Comparison of ENCODE assay signal across 18 mouse cellular contexts in the genomic region with DNA sequence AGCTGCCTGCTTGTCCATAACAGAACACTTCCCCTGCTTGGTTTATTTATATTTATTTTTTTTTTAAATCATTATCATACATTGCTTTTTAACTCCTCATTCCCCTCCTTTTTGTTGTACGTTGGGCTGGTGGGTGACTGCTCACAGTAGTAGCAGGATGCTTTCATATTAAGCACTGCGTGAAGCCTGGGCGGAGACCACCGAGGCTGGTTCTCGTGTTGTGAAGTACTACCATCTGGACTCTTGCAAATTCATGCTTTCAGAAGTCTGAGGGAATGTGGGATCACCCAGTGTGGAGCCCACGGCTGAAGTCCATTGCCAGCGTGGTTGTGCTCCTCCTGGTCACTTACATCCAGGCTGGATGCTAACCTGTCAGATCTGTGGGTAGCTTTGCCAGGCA. TPM values are rescaled to one million over a fixed set of nuclear protein-coding genes. Genes with fewer than 3 reads are reported as not detected.
DNase-seq lines count a peak whose midpoint lies in the region; ATAC-seq and TF ChIP-seq lines count a peak whose summit lies in the region.
"Had no signal": no experiment of that assay in that cellular context is flagged by ENCODE, and none has a peak within 500 bp of the region (broad histone marks: within the 10 kb centered on the region; RNA-seq: fewer than 3 reads in every experiment).

No protein-coding gene starts in this region.

- H3K4me2 ChIP-seq in kidney, embryonic 15.5 days: no peak overlapping the region
- H3K4me2 ChIP-seq in midbrain, embryonic 15.5 days: no peak overlapping the region
- no peak overlapping the region for H3K4me2 ChIP-seq in midbrain, postnatal 0 days (ENCODE audit: low read depth, low read length, poor library complexity, severe bottlenecking)
- H3K4me2 ChIP-seq in forebrain, embryonic 16.5 days (ENCODE audit: low read length): no peak overlapping the region
- H3K4me2 ChIP-seq: liver, embryonic 12.5 days; lung, embryonic 15.5 days had no signal

- ATAC-seq in kidney, embryonic 15.5 days (replicated peaks; ENCODE audit: low FRiP score): no peak
- ATAC-seq in midbrain, embryonic 15.5 days (replicated peaks): no peak
- no peak for ATAC-seq in midbrain, postnatal 0 days (ENCODE audit: low FRiP score)
- 0 out of 2 replicates have a peak, but pooled peaks have one; percentile 7 for ATAC-seq in forebrain, embryonic 16.5 days
- ATAC-seq: liver, embryonic 12.5 days had no signal

- no peaks in the 10 kb centered on the region for H3K27me3 ChIP-seq in kidney, embryonic 15.5 days
- H3K27me3 ChIP-seq in midbrain, embryonic 15.5 days (replicated peaks): no peaks in the 10 kb centered on the region
- no peaks in the 10 kb centered on the region for H3K27me3 ChIP-seq in midbrain, postnatal 0 days (ENCODE audit: insufficient read depth, low read length)
- H3K27me3 ChIP-seq in forebrain, embryonic 16.5 days (replicated peaks; ENCODE audit: control insufficient read depth, insufficient read depth, low read length): no peaks in the 10 kb centered on the region
- H3K27me3 ChIP-seq: liver, embryonic 12.5 days; lung, embryonic 15.5 days had no signal

- peak overlapping the region; percentile 14; the same call in 1 of the 2 replicates for H3K27ac ChIP-seq in kidney, embryonic 15.5 days
- H3K27ac ChIP-seq in midbrain, embryonic 15.5 days: peak overlapping the region; percentile 26; the same call in 1 of the 2 replicates
- H3K27ac ChIP-seq in midbrain, postnatal 0 days (ENCODE audit: low read depth, low read length): no peak overlapping the region
- H3K27ac ChIP-seq in forebrain, embryonic 16.5 days (ENCODE audit: low read length): peak overlapping the region; percentile 51
- H3K27ac ChIP-seq: heart, embryonic 10.5 days; liver, embryonic 12.5 days; lung, embryonic 15.5 days; stomach, postnatal 0 days had no signal

- DNase-seq in kidney, adult 8-10 months: no peak
- DNase-seq in midbrain, postnatal 0 days (ENCODE audit: low spot score): no peak
- no peak for DNase-seq in cerebellum, adult 8-10 months
- DNase-seq in retina, embryonic 14.5 days (ENCODE audit: low spot score): no peak
- DNase-seq: adrenal gland, postnatal 25 days; cerebellum, adult 9-11 months; heart, postnatal 14 days; layer of hippocampus, postnatal 36 days; left cerebral cortex, postnatal 4 days had no signal

- H3K36me3 ChIP-seq in kidney, embryonic 15.5 days: peaks cover 65% of the 10 kb centered on the region
- peaks cover 17% of the 10 kb centered on the region; the same call in 1 of the 2 replicates for H3K36me3 ChIP-seq in midbrain, embryonic 15.5 days (replicated peaks)
- peaks cover 45% of the 10 kb centered on the region for H3K36me3 ChIP-seq in midbrain, postnatal 0 days (ENCODE audit: insufficient read depth, low read length)
- peaks cover 31% of the 10 kb centered on the region for H3K36me3 ChIP-seq in forebrain, embryonic 16.5 days (ENCODE audit: control insufficient read depth, insufficient read depth)

- no peak overlapping the region for H3K4me3 ChIP-seq in kidney, embryonic 15.5 days (replicated peaks)
- no peak overlapping the region for H3K4me3 ChIP-seq in midbrain, embryonic 15.5 days
- no peak overlapping the region for H3K4me3 ChIP-seq in midbrain, postnatal 0 days (ENCODE audit: low read depth, low read length)
- no peak overlapping the region for H3K4me3 ChIP-seq in forebrain, embryonic 16.5 days (replicated peaks; ENCODE audit: low read length)
- H3K4me3 ChIP-seq: heart, embryonic 10.5 days; liver, embryonic 12.5 days; lung, embryonic 15.5 days; myocyte had no signal

- WGBS in kidney, embryonic 15.5 days: 82% methylated on average over 7 of the region's 7 CpGs
- WGBS in midbrain, embryonic 15.5 days: 64% methylated on average over 7 of the region's 7 CpGs
- 59% methylated on average over 7 of the region's 7 CpGs for WGBS in midbrain, postnatal 0 days
- WGBS in forebrain, embryonic 16.5 days: 42% methylated on average over 7 of the region's 7 CpGs

- H3K4me1 ChIP-seq in kidney, embryonic 15.5 days: peaks cover 30% of the 10 kb centered on the region
- peaks cover 17% of the 10 kb centered on the region for H3K4me1 ChIP-seq in midbrain, embryonic 15.5 days
- no peaks in the 10 kb centered on the region for H3K4me1 ChIP-seq in midbrain, postnatal 0 days (ENCODE audit: insufficient read depth, low read length)
- peaks cover 25% of the 10 kb centered on the region for H3K4me1 ChIP-seq in forebrain, embryonic 16.5 days (replicated peaks; ENCODE audit: control insufficient read depth, insufficient read depth, low read length)

- H3K9me3 ChIP-seq in kidney, embryonic 15.5 days (replicated peaks): no peaks in the 10 kb centered on the region
- H3K9me3 ChIP-seq in midbrain, embryonic 15.5 days: no peaks in the 10 kb centered on the region
- H3K9me3 ChIP-seq in midbrain, postnatal 0 days (ENCODE audit: low read length): no peaks in the 10 kb centered on the region
- no peaks in the 10 kb centered on the region for H3K9me3 ChIP-seq in forebrain, embryonic 16.5 days (ENCODE audit: control insufficient read depth, low read length)
- H3K9me3 ChIP-seq: heart, embryonic 10.5 days; liver, embryonic 12.5 days; lung, embryonic 15.5 days had no signal

- no peak for TF ChIP-seq CTCF in midbrain, postnatal 0 days (IDR thresholded peaks at IDR 0.05)

- H3K9ac ChIP-seq in kidney, embryonic 15.5 days: no peak overlapping the region
- no peak overlapping the region for H3K9ac ChIP-seq in midbrain, embryonic 15.5 days
- no peak overlapping the region for H3K9ac ChIP-seq in midbrain, postnatal 0 days (replicated peaks; ENCODE audit: low read length, poor library complexity, severe bottlenecking)
- H3K9ac ChIP-seq in forebrain, embryonic 16.5 days (replicated peaks; ENCODE audit: low read depth, low read length): no peak overlapping the region
- H3K9ac ChIP-seq: liver, embryonic 12.5 days; lung, embryonic 15.5 days had no signal

RNA-seq across cellular contexts. Expression of a gene that starts 42.1 kb away (rescaled TPM):
- polyA plus RNA-seq in kidney, embryonic 15.5 days (2015; fragmentation: Nextera tagmentation; extraction: Ambion mirVana): not detected in 2 replicates
- polyA plus RNA-seq in midbrain, embryonic 15.5 days (2015; fragmentation: Nextera tagmentation; extraction: Ambion mirVana): not detected in 2 replicates
- total RNA-seq in midbrain, postnatal 0 days (2014; rRNA removed): not detected in 2 replicates
- polyA plus RNA-seq in midbrain, postnatal 0 days (2015; fragmentation: Nextera tagmentation; extraction: Ambion mirVana): 0.29 and 0.32 TPM in 2 replicates
- not detected in 2 replicates for polyA plus RNA-seq in forebrain, embryonic 16.5 days (2015; fragmentation: Nextera tagmentation; extraction: Ambion mirVana)
- total RNA-seq: adrenal gland, postnatal 25 days had no signal
- polyA plus RNA-seq: kidney, embryonic 14.5 days; liver, embryonic 12.5 days; lung, embryonic 15.5 days; myocyte had no signal
